ENCODE assay signal across 17 mouse cellular contexts in the genomic region with DNA sequence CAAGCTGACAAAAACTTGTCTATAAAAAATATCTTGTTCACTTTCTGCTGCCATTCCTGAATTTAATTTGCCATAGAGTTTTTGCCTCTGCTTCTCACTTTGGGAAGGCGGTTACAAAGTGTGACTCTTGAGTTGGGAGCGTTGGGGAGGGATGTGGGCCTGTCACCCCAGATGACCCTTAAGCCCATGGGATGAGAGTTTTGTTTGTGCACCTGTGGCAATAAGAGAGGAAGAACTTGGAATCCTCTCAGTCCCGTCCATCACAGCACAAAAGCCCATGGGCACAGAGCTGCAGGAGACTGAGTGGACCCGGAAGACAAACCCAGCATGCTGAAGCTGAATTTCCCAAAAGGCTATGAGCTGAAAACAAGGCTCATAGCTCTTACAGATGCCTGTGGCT.
"Had no signal": no experiment of that assay in that cellular context is flagged by ENCODE, and none has a peak within 500 bp of the region (broad histone marks: within the 10 kb centered on the region; RNA-seq: fewer than 3 reads in every experiment).

No protein-coding gene starts in this region.

- DNase-seq: kidney, adult 2 months; kidney, postnatal 25 days; layer of hippocampus, adult 9-11 months; liver, postnatal 0 days; lung, embryonic 14.5 days; lung, postnatal 36 days; midbrain, embryonic 14.5 days; right cerebral cortex, postnatal 25 days; spleen, adult 18-20 months; thymus, postnatal 25 days had no signal

- H3K36me3 ChIP-seq: stomach, embryonic 15.5 days had no signal

- H3K27me3 ChIP-seq: megakaryocyte, embryonic 14.5 days; stomach, embryonic 15.5 days had no signal

- H3K4me1 ChIP-seq: stomach, embryonic 15.5 days had no signal

- ATAC-seq: liver, postnatal 0 days; lung, postnatal 0 days had no signal

- H3K9ac ChIP-seq: liver, embryonic 14.5 days; liver, postnatal 0 days; lung, embryonic 14.5 days; stomach, embryonic 15.5 days had no signal

- H3K9me3 ChIP-seq: megakaryocyte, embryonic 14.5 days; stomach, embryonic 15.5 days had no signal

- H3K27ac ChIP-seq: kidney, postnatal 0 days; layer of hippocampus, adult 2 months; liver, embryonic 14.5 days; stomach, embryonic 15.5 days had no signal

- H3K4me3 ChIP-seq: layer of hippocampus, adult 2 months; megakaryocyte, embryonic 14.5 days; stomach, embryonic 15.5 days had no signal

- H3K4me2 ChIP-seq: lung, embryonic 14.5 days; midbrain, embryonic 11.5 days; stomach, embryonic 15.5 days had no signal
